Mouse (Mus musculus) cerebellum, adult 11-12 months (tissue): Measurements from ENCODE around the gene Slc23a4.

Experiments used
- DNase-seq: peaks from one replicate; pipeline ENCODE4 v3.0.0; 2022

Gene Slc23a4

DNA sequence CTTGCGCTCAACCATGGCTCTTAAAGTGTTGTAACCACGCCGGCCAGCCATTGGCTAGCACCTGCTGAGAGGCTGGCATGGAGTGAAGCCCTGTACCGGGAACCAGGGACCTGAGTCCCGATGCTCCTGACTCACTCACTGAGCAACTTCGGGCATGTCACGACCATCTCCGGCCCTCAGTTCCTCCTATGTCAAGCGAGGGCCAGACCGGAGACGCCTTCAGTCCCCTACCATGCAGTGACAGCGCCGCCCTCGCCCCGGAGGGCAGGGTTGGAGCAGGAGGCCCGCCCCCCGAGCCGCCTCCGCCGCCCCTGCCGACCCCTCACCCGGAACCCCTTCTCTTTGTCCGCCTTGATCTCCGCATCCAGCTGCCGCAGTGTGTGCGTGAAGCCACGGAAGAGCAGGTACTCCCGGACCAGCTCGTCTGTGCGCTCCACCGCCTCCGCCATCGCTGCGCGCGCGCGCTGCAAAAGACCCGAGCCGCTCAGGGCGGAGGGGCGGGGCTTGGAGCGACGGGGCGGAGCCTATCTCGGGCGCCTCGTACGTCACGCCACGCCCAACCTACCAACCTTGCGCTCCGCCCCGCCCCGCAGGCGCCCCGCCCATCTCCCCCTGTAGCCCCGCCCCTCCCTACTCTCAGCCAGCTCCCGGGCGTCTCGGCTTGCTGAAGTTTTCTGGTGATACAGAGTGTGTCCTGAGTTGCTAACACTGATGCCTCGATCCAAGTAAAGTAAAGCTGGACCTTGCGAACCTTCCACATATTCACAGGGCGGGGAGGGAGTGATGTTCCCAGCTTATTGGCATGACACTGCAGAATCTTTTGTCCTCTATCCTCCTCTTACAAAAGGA is 77.6 kb downstream of the Slc23a4 start, which contains the start of gene Wdr91:
Wdr91 (minus strand) TSS at position 506 of the 849 bp plus-strand sequence.
- DNase-seq = peak; percentile 87

DNA sequence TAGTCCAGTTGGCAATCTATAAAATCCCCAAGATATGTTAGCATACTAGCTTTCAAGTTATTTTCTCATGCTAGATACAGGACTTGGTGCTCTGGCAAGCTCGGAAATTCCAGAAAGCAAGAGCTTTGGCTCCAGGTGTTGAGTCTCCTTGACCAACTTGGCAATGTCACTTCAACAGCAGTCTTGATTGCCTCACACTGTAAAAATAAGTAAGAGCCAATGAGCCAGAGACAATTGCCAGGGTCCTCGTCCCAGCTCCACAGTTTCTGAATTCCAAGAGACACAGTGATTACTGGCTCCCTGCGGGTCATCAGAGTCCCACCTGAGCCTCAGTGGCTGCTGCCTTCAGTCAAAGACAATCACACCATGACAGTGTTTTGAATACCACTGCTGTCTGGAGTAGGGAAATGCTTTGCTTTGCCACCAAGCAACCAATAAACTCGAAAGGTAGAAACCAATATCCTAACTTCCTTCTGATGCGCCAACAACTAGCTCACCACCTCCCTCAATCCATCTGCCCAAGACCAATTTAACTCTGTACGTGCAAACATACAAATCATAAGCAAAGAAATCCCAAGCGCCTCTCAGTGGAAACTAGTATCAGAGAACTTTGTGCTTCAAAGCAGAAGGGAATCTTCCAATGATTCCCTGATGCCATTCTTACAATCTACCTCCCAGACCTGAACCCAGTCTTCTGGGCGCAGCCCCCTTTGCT is 78.4 kb downstream of the Slc23a4 start:
- no peak for DNase-seq

DNA sequence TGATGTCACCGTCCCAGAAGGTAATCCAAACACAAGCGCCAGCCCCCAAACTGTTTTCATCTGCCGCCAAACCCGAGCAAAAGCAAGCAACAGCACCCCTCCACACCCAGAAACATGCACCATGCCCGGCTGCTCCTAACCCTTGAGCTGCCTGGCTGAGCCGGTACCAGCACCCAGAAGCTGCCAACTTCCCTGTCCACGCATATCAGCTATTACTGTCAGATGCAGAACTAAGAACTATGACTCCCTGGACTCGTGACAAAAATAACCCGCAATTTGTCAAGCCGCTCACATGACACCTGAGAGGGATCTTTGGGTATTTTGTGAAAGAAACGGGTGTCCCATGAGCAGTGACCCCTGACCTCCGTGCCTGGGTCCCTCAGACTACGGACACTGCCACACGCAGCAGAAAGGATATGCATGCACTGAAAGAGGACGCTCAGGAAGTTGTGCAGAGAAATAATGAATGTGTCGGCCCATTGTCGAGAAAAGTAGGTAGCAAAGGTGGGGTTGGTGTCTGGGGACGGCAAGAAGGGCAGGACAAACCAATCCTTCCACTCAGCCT is 80.4 kb downstream of the Slc23a4 start:
- DNase-seq = no peak

DNA sequence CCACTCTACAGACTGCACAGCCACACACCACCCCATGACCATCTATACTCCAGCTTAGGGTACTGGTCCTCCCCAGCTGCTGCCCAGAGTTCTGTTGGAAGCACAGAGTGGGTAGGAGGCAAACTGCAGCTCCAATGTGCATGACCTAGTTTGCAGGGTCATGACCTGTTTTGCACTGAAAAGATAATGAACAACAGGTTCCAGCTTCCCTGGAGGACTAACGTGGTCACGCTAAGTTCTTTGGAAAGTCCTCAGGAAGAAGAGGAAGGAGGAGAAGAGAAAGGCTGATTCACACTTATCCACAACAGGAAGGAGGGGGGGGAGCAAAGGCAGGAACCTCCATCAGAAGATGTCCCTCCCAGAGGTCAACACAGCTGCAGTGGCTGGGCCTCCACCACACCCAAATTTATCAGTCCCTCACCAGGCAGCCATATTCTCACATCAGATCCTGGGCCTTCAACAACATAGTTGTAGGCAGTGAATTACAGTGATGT is 81.0 kb downstream of the Slc23a4 start:
- DNase-seq = no peak

DNA sequence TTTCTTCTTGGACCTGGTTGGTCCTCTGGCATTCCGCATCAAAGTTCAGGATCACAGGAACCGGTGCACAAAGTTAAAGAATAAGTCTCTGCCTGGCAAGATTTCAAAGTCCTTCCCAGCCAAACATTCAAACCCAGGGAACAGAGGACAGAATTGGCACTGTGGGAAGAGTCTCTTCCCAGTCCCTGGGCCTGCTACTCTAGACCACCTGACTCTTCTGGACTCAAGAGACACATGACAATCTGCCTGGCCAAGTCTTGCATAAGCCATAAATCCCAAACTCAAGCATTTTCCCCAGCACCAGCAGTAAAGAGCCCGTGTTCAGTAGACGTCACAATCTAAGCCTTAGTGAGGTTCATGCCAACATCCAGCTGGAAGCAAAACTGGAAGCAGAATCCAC is 81.5 kb downstream of the Slc23a4 start:
- DNase-seq = no peak

DNA sequence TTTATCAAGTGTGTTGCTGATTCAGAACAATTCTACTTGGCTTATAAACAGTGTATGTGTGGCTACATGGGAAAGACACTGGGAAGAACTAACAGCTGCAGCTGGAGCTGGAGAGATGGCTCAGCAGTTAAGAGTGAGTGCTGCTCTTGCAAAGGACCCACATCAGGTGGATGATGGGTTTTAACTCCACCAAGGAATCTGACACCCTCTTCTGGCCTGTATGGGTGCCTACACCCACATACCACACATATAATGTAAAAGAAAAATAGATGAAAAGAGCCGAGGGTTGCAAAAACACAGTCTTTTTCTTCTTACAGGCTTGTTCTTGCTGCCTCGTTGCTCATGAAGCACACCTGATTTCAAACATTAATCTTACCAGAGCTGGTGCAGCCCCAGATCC is 82.1 kb downstream of the Slc23a4 start:
- no peak for DNase-seq

DNA sequence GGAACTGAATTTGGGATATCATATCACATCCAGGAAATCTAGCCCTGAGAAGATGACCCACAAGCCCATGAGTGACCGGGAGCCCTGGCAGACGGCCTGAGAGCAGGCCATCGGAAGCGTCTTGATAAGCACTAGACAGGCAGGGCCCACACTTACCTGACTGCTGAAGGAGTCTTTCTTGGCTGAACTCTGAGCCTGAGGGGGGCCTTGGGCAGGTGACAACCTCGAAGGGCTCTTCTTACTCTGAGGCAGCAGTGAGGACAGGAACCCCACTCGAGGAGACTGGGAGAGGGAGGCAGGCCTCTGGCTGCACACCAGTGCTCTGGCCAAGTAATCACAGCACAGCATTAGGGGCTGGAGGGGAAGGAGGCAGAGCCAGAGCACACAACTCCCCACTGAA is 83.8 kb downstream of the Slc23a4 start:
- no peak for DNase-seq

DNA sequence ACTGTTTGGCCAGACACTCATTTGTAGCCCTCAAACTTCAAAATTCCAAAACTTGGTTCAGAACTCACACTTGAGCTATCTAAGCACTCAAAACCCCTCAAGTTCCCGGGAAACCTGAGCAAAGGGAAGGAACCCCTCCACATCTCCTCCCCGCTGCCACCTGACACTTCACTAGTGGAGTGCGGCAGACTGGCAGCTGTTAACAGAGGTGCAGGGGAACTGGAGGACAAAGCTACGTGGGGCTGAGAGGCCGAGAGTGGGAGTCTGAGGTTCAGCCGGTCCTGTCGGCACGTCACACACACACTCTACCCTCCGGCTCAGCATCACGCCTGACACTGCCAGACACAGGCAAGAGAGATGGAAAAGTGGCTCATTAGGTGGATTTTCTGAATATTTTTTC is 84.4 kb downstream of the Slc23a4 start:
- DNase-seq = no peak

DNA sequence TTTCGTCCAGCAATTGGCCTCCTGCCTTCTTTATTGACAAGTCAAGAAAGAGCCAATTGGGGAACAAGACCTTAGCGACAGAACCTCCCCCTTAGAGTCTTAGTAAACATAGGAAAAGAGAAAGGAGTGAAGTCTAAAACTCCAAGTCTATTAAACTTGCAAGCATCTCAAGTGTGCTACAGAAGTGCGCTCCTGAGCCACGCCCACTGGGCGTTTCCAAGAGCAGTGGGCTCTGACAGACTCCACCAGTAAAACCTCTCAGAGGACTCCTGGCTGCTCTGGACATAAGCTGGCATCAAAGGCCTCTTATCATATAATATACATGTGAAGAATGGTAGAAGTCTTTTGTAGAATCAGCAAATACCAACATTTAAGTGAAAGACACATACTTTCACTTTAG is 84.8 kb downstream of the Slc23a4 start:
- DNase-seq = no peak

DNA sequence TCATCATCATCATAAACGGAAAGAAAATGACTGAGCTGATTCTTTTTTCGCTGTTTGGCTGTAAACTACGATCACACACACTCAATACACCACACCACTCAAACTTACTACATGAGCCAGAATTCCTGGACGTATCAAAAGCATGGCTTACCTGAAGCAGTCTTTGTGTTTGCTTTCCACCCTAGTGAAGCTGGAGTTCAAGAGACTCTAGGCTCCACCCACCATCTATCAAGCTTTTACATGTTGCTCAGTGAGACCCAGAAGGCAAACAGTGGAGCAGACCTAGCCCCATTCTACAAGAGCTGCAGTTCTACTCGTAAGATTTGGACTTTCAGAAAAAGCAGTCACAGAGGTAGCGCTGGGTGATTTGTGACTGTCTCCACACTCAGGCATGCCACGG is 85.6 kb downstream of the Slc23a4 start:
- no peak for DNase-seq

DNA sequence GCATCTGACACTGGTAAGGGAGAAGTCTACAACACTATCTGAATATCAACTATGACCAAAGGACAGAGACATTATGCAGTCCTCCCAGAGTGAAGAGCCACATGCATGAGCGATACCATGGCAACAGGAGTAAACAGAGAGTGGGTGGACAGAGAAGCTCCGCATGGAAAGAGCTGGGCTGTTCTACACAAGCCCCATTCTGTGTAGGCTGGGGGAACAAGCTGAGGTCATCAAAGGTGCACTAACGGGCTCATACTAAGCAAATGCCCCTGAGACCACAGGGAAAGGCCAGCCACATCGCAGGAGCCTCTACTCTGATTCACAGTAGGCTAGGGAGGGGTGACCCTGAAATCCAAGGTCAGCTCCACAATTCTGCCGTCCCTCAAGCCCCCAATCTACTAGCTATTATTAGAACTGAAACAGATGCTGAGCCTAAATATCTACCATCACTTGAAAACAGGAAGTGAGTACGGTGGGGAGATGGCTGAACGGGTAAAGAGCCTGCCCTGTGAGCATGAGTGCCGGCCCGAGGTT is 86.2 kb downstream of the Slc23a4 start:
- no peak for DNase-seq

DNA sequence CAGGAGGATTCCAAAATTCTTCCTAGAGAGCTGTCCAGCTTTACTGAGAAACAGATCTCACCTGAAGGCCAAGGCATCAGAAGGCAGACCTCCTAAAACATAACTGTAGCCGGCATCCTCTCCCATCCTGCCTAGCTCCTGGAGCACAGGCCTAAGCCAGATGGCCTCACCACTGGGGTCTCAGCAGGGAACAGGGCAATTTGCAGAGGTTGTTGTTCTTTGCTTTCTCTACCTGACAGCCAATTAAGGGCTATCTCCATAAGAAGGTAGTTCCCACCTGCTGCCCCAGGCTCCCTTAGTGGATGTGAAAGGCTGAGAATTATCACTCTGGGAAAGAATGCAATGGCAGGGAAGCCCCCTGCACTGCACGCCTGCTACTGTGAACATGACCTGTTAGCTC is 87.2 kb downstream of the Slc23a4 start:
- peak; percentile 60 for DNase-seq

DNA sequence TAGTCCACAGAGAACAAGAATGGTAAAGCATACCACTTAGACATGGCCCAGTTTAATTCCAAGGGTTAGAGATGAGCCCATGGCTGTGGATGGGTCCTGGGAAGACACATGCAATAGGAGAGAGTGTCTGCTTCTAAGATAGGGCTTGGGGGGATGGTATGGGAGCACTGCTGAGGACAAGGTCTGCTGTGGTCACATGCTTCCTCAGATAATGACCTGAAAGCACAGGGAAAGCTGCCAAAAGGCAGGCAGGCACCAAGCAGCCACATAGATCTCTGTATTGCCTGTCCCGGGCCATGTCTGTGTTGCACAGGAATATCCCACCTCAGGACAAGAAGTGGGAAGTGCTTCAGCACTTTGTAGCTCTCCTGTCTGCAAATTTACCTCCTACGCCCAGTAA is 89.1 kb downstream of the Slc23a4 start:
- no peak for DNase-seq

DNA sequence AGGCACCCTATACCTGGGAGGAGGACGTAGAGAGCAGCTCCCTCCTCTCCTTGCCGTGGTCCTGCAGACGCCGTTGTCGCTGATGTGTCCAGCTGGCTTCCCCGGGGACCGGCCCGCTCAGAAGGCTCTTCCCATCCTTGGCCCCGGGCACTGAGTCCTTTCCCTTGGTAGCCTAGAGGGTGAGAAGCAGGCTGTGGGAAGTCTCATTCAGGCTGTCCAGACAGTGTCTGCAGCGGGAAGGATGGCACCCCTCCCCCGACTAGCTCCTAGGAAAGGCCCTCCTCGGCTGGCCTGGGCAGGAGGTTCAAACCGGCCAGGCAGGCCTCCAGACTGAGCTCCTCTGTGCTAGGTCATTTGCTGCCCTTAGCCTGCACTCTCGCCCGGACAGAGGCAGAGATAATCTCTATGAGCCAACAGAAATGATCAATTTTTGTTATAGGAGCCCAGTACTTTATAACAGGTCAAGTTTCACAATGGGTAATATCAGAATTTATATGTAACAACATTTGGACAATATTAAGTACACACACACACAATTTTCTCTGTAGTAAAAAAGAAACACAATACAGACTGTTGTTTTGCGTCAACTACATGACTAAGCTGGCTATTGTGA is 91.9 kb downstream of the Slc23a4 start:
- no peak for DNase-seq

DNA sequence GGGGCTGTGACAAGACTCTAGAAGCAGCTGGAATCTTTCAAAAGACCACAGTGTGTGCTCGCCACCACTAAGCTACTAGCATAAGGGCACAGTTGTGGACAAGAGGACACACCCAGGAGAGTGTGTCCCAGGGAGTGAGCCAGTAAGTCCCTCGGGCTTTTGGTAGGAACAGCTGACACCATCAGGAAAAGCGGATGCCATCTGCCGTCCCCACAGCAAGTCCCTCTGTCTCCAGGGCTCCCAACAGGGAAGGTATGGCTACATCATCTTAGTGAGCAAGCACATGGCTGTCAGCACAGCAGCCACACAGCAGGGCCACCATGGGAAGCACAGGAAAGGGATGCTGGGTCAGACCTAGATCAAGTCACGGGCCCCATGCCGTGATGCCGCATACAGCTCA is 92.6 kb downstream of the Slc23a4 start:
- peak; percentile 55 for DNase-seq
